Mouse (Mus musculus) monocyte, adult 2 months (primary cell): ENCODE measurements around the gene Fryl.
"Not testable (repeated sequence)": the region's sequence is repeated elsewhere in the genome, so short reads cannot be mapped to it uniquely, and the experiment has no call there.

Experiments used
- DNase-seq, 2 experiments: peaks; one replicate each; pipeline ENCODE4 v3.0.0; 2022; ENCODE audit warnings: low spot score in 2 of 2, low read depth in 1 of 2

The Fryl gene

GRCm38 (mm10) chr5:73013611-73014287 is 242.7 kb downstream of the Fryl start:
- not testable (repeated sequence) for DNase-seq

- DNase-seq = not testable (repeated sequence)
Measured at GRCm38 (mm10) chr5:73012884-73013610, 243.4 kb downstream of the Fryl start.

GRCm38 (mm10) chr5:73011806-73012205 is 244.6 kb downstream of the Fryl start:
- DNase-seq = not testable (repeated sequence)

GRCm38 (mm10) chr5:73008230-73008629 is 248.2 kb downstream of the Fryl start:
- not testable (repeated sequence) for DNase-seq

- DNase-seq = no peak
Measured at GRCm38 (mm10) chr5:73007582-73007959, 248.8 kb downstream of the Fryl start.

GRCm38 (mm10) chr5:73006784-73007581 is 249.4 kb downstream of the Fryl start, which contains the start of gene Slc10a4:
Slc10a4 (plus strand) TSS chr5:73006883.
- DNase-seq = no peak

GRCm38 (mm10) chr5:73004046-73004445 is 252.4 kb downstream of the Fryl start:
- no peak for DNase-seq

GRCm38 (mm10) chr5:72998546-72998945 is 257.9 kb downstream of the Fryl start:
- DNase-seq = not testable (repeated sequence)

GRCm38 (mm10) chr5:72995379-72995778 is 261.0 kb downstream of the Fryl start:
- no peak for DNase-seq

GRCm38 (mm10) chr5:72994928-72995327 is 261.5 kb downstream of the Fryl start:
- no peak for DNase-seq

GRCm38 (mm10) chr5:72994424-72994823 is 262.0 kb downstream of the Fryl start:
- DNase-seq = no peak

- DNase-seq = no peak
Measured at GRCm38 (mm10) chr5:72992474-72992873, 263.9 kb downstream of the Fryl start.

GRCm38 (mm10) chr5:72989756-72990155 is 266.7 kb downstream of the Fryl start:
- DNase-seq = no peak

GRCm38 (mm10) chr5:72987786-72988185 is 268.6 kb downstream of the Fryl start:
- no peak for DNase-seq

GRCm38 (mm10) chr5:72984091-72984490 is 272.3 kb downstream of the Fryl start:
- no peak for DNase-seq

GRCm38 (mm10) chr5:72976539-72976938 is 279.9 kb downstream of the Fryl start:
- DNase-seq = no peak

- no peak for DNase-seq
Measured at GRCm38 (mm10) chr5:72975996-72976395, 280.4 kb downstream of the Fryl start.

- no peak for DNase-seq
Measured at GRCm38 (mm10) chr5:72974602-72975001, 281.8 kb downstream of the Fryl start, which contains the start of gene Gm10135. Gm10135 (minus strand) TSS chr5:72974702.

GRCm38 (mm10) chr5:72972934-72973333 is 283.5 kb downstream of the Fryl start:
- DNase-seq = no peak

GRCm38 (mm10) chr5:72972435-72972834 is 284.0 kb downstream of the Fryl start:
- DNase-seq = no peak
